Mouse (Mus musculus) myocyte (in vitro differentiated cells): ENCODE measurements around the gene AI593442. TPM values are rescaled to one million over a fixed set of nuclear protein-coding genes. Genes with fewer than 3 reads are reported as not detected.

Experiments
- H3K27me3 ChIP-seq: one replicate; pipeline ENCODE4 v1.6.1; 2011; ENCODE audit not compliant: control insufficient read depth, insufficient read depth, insufficient read length
- H3K36me3 ChIP-seq: one replicate; pipeline ENCODE4 v1.6.1; 2011; ENCODE audit not compliant: control insufficient read depth, insufficient read depth
- H3K4me2 ChIP-seq: one replicate; pipeline ENCODE4 v1.6.1; 2011; ENCODE audit warnings: low read depth, control low read depth
- H3K4me3 ChIP-seq: one replicate; pipeline ENCODE4 v1.5.1; 2011; ENCODE audit warnings: mild to moderate bottlenecking, control low read depth, moderate library complexity
- H3K79me2 ChIP-seq: one replicate; pipeline ENCODE4 v1.6.1; 2011; ENCODE audit not compliant: control insufficient read depth, insufficient read depth
- H3ac ChIP-seq: one replicate; pipeline ENCODE4 v1.6.1; 2011; ENCODE audit not compliant: control insufficient read depth, insufficient read length
- CEBPB ChIP-seq: IDR thresholded peaks from 2 replicates; pipeline ENCODE4 v1.6.1; 2011; ENCODE audit warnings: mild to moderate bottlenecking, moderate library complexity; ENCODE audit not compliant: poor library complexity, insufficient read depth, severe bottlenecking
- E2F4 ChIP-seq: IDR thresholded peaks from one replicate; pipeline ENCODE4 v1.6.1; 2011; ENCODE audit warnings: mild to moderate bottlenecking, control low read depth, moderate library complexity; ENCODE audit not compliant: insufficient read depth
- MAX ChIP-seq: IDR thresholded peaks from one replicate; pipeline ENCODE4 v1.6.1; 2011; ENCODE audit warnings: low read depth, mild to moderate bottlenecking, control low read depth
- MYOD1 ChIP-seq, 3 experiments: IDR thresholded peaks; one replicate each; pipeline ENCODE4 v1.6.1; 2011; ENCODE audit warnings: control low read depth in 2 of 3, low read depth in 2 of 3, mild to moderate bottlenecking in 2 of 3, moderate library complexity in 1 of 3; ENCODE audit not compliant: insufficient read length in 2 of 3, control insufficient read depth in 1 of 3
- MYOG ChIP-seq, 3 experiments: IDR thresholded peaks; one replicate each; pipeline ENCODE4 v1.6.1; 2011; ENCODE audit warnings: control low read depth in 2 of 3, low read depth in 2 of 3, mild to moderate bottlenecking in 2 of 3; ENCODE audit not compliant: insufficient read length in 2 of 3, control insufficient read depth in 1 of 3, insufficient read depth in 1 of 3
- POLR2A ChIP-seq: IDR thresholded peaks from one replicate; pipeline ENCODE4 v1.6.1; 2011; ENCODE audit warnings: low read depth, mild to moderate bottlenecking, control low read depth, moderate library complexity; ENCODE audit not compliant: insufficient read length
- POLR2AphosphoS2 ChIP-seq: IDR thresholded peaks from one replicate; pipeline ENCODE4 v1.6.1; 2011; ENCODE audit warnings: low read depth, control low read depth; ENCODE audit not compliant: insufficient read length
- REST ChIP-seq: IDR thresholded peaks from one replicate; pipeline ENCODE4 v1.6.1; 2011; ENCODE audit warnings: mild to moderate bottlenecking, control low read depth, moderate library complexity; ENCODE audit not compliant: insufficient read depth, insufficient read length
- SRF ChIP-seq: IDR thresholded peaks from one replicate; pipeline ENCODE4 v1.6.1; 2011; ENCODE audit warnings: low read depth; ENCODE audit not compliant: control insufficient read depth, insufficient read length
- TCF12 ChIP-seq: IDR thresholded peaks from one replicate; pipeline ENCODE4 v1.6.1; 2011; ENCODE audit warnings: mild to moderate bottlenecking, control low read depth; ENCODE audit not compliant: poor library complexity, insufficient read depth, severe bottlenecking
- TCF3 ChIP-seq: IDR thresholded peaks from one replicate; pipeline ENCODE4 v1.6.1; 2011; ENCODE audit warnings: low read depth, control low read depth; ENCODE audit not compliant: insufficient read length
- USF1 ChIP-seq: IDR thresholded peaks from one replicate; pipeline ENCODE4 v1.6.1; 2011; ENCODE audit warnings: low read depth, mild to moderate bottlenecking, control low read depth, moderate library complexity
- polyA plus RNA-seq: library from polyadenylated mRNA; unstranded; fragments of >200 nt; fragmentation: generic; extraction: Trizol; gene quantifications from one replicate; pipeline ENCODE4 v1.2.1, GENCODE M21; 2012; ENCODE audit warnings: missing spikeins

The AI593442 gene
- polyA plus RNA-seq, 1 experiment: not detected

DNA sequence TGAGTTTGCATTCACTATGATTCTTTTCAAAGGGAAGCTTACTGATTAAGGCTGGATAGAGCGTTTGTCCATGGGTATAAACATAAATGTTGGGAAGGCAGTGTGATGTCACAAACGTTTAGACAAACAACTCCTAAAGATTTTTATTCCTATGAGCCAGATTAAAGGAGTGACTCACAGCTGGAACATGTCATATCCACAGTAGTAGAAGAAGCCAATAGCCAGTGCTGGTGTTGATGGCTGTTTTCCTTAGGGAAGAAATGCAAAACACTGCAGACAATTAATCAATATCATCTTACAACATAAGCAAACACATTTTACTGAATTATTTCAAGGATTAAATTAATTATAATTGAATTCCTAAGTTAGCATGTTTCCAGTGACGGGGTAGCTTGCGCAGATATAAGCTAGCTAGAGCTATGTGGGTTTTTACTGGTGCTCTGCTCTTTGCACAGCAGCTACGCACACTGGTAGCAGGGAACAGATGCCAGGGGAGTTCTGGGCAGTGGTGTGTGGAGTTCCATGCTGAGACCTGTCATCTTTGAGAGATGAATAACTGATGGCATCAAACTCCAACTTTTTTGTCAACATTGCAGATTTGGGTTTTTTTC, 29.1 kb downstream of the AI593442 start:
- no peak overlapping the region for H3K4me2 ChIP-seq
- TF ChIP-seq POLR2A (no peak), USF1 (no peak), E2F4 (no peak), SRF (no peak), REST (no peak), TCF12 (no peak), TCF3 (no peak), MYOD1 (IDR thresholded peaks at IDR 0.05; ENCODE audit: control insufficient read depth in 1 of 3, insufficient read length in 2 of 3, low read depth in 2 of 3) (no peak), POLR2AphosphoS2 (no peak), MYOG (IDR thresholded peaks at IDR 0.05; ENCODE audit: control insufficient read depth in 1 of 3, insufficient read depth in 1 of 3, insufficient read length in 2 of 3, low read depth in 2 of 3) (no peak), CEBPB (no peak), MAX (no peak)
- H3K27me3 ChIP-seq: no peaks in the 10 kb centered on the region
- no peak overlapping the region for H3ac ChIP-seq
- H3K36me3 ChIP-seq: no peaks in the 10 kb centered on the region
- no peak overlapping the region for H3K4me3 ChIP-seq
- no peaks in the 10 kb centered on the region for H3K79me2 ChIP-seq

DNA sequence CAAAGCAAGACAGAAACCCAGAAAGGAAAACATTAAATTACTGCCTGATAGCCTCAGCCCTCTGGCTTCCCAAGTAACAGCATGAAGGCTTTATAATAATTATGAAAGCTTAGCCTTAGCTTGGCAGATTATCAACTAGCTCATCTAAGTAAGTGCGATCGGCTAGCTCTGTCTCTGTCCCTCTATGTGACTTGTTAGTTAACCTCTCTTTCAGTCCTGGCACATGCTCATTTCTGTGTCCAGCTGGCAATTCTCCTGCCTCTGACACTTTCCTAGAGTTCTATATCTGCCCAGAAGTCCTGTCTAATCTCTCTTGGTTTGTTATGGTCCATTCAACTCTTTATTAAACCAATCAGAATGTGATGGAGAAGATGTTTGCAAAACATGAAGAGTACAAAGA, 34.3 kb downstream of the AI593442 start:
- TF ChIP-seq TCF12 (no peak), CEBPB (no peak), SRF (no peak), POLR2A (no peak), MAX (no peak), POLR2AphosphoS2 (no peak)
- H3K4me3 ChIP-seq: no peak overlapping the region
- H3K4me2 ChIP-seq: no peak overlapping the region
- no peaks in the 10 kb centered on the region for H3K79me2 ChIP-seq
- H3K36me3 ChIP-seq: no peaks in the 10 kb centered on the region
- H3K27me3 ChIP-seq: no peaks in the 10 kb centered on the region
- no peak overlapping the region for H3ac ChIP-seq

DNA sequence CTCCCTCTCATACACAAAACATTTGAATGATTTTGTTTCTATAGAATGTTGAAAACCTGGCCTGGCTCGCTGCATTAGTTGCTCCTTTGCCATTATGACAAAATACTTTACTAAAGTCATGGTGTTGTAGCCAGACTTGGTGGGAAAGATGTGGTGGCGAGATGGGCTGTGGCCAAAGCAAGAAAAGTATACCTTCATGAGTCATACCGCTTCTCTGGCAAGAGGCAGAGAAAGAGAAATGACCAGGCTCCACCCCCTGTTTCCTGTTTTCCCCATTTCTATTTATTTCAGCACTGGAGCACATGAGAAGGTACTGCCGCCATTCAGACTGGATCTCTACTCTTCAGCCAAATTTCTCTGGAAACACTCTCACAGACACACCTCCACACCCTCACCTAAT, 35.0 kb downstream of the AI593442 start:
- no peaks in the 10 kb centered on the region for H3K27me3 ChIP-seq
- peak overlapping the region; percentile 49 for H3K4me2 ChIP-seq
- no peak overlapping the region for H3K4me3 ChIP-seq
- TF ChIP-seq MYOG (IDR thresholded peaks at IDR 0.05; ENCODE audit: control insufficient read depth in 1 of 3, insufficient read depth in 1 of 3, insufficient read length in 2 of 3, low read depth in 2 of 3): no peak
- TF ChIP-seq USF1: no peak
- no peak for TF ChIP-seq TCF3
- no peak for TF ChIP-seq POLR2AphosphoS2
- no peak for TF ChIP-seq TCF12
- TF ChIP-seq REST: no peak
- TF ChIP-seq CEBPB: no peak
- TF ChIP-seq SRF: no peak
- no peak for TF ChIP-seq MAX
- no peak for TF ChIP-seq E2F4
- no peak for TF ChIP-seq MYOD1 (IDR thresholded peaks at IDR 0.05; ENCODE audit: control insufficient read depth in 1 of 3, insufficient read length in 2 of 3, low read depth in 2 of 3)
- TF ChIP-seq POLR2A: no peak
- H3K36me3 ChIP-seq: no peaks in the 10 kb centered on the region
- no peaks in the 10 kb centered on the region for H3K79me2 ChIP-seq
- H3ac ChIP-seq: no peak overlapping the region

DNA sequence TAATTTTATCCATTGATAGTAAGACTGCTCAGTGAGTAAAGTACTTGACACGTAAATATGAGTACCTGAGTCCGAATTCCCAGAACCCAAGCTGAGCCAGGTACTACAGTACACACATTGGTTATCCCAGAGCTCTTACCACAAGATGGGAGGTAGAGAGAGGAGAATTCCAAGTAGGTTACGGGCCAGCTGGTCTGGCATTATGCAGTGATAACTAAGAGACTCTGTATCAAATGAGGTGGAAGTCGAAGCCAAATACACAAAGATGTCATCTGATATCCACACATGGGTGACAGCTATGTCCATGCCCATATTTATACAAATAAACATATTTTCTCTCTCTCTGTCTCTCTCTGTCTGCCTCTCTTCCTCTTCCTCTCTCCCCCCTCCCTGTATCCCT, 35.4 kb downstream of the AI593442 start:
- H3K79me2 ChIP-seq: no peaks in the 10 kb centered on the region
- H3ac ChIP-seq: no peak overlapping the region
- H3K4me3 ChIP-seq: no peak overlapping the region
- TF ChIP-seq MYOD1 (IDR thresholded peaks at IDR 0.05; ENCODE audit: control insufficient read depth in 1 of 3, insufficient read length in 2 of 3, low read depth in 2 of 3): no peak
- TF ChIP-seq TCF3: no peak
- no peak for TF ChIP-seq REST
- no peak for TF ChIP-seq POLR2A
- no peaks in the 10 kb centered on the region for H3K27me3 ChIP-seq
- no peaks in the 10 kb centered on the region for H3K36me3 ChIP-seq
- no peak overlapping the region for H3K4me2 ChIP-seq

DNA sequence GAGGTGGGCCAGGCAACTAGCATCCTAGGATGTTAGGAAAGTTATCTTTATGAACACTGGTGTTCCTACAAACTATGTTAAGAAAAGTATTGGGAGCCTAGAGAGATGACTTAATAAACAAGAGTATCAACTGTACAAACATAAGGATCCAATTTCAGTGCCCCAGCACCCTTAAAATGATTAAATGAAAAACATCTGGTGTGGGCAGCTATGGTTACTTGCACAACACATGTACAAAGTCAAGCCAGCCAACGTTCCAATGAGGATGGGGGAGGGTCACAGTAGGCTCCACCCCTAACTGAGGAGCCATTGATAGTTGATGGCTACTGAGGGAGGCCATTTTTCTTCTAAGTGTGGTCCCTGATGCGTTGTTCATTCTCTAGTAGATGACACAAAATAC, 43.6 kb downstream of the AI593442 start:
- Histone ChIP-seq H3K79me2 (no peaks in the 10 kb centered on the region), H3K27me3 (no peaks in the 10 kb centered on the region), H3K4me2 (no peak overlapping the region), H3K4me3 (no peak overlapping the region), H3ac (no peak overlapping the region), H3K36me3 (no peaks in the 10 kb centered on the region)
- TF ChIP-seq CEBPB: peak; percentile 52; the same call in 1 of the 2 replicates
- no peak for TF ChIP-seq MYOG (IDR thresholded peaks at IDR 0.05; ENCODE audit: control insufficient read depth in 1 of 3, insufficient read depth in 1 of 3, insufficient read length in 2 of 3, low read depth in 2 of 3)
- no peak for TF ChIP-seq E2F4
